Mouse (Mus musculus): Measurements from ENCODE around the gene Ptprf. TPM values are rescaled to one million over a fixed set of nuclear protein-coding genes. Genes with fewer than 3 reads are reported as not detected.
A peak's percentile ranks its signal among the peaks of the same experiment; 100 is the strongest.

Ptprf gene
- total RNA-seq, 2 experiments from 2014 or later, result 9.8 to 10.2 TPM

GRCm38 (mm10) chr4:118261291-118261690 lies 29.9 kb downstream of the Ptprf start:
- intact Hi-C loops (cut with DNase I), result no loop called here
- no peak for DNase-seq (ENCODE audit: low spot score)

DNA sequence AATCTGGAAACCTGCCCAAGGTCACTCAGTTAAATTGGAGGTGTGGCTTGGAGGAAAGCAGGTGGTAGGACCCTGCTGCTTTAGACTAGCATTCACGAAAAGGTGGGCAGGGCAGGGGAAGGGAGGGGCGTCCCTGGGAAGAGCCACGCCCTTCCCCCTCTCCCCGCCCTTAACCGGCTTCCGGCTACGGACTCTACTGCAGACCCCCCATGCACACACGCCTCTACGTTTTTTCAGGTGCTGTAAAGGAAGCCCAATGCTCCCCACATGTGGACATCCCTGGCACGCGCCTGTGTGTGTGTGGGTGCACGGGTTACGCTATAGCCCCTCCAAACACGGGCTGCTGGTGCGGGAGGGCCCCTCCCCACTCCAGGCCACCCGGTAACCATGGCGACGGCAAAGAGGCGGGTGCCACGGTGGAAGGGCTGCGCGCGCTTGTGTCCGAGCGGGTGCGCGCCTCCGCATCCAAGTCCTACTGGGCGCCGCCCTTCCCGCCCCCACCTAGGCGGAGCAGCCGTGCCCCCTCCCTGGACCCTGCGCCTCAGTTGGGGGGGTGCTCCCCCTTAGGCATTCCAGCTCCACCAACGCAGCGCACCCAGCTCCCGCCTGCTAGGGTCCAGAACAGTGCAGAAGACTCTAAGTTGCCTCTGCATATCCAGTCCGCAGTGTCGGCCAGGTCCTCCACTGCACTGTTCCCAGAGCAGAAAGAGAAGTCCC lies 30.5 kb downstream of the Ptprf start:
- intact Hi-C loops (cut with DNase I), result no loop called here
- peak; percentile 28 for DNase-seq (ENCODE audit: low spot score)

DNA sequence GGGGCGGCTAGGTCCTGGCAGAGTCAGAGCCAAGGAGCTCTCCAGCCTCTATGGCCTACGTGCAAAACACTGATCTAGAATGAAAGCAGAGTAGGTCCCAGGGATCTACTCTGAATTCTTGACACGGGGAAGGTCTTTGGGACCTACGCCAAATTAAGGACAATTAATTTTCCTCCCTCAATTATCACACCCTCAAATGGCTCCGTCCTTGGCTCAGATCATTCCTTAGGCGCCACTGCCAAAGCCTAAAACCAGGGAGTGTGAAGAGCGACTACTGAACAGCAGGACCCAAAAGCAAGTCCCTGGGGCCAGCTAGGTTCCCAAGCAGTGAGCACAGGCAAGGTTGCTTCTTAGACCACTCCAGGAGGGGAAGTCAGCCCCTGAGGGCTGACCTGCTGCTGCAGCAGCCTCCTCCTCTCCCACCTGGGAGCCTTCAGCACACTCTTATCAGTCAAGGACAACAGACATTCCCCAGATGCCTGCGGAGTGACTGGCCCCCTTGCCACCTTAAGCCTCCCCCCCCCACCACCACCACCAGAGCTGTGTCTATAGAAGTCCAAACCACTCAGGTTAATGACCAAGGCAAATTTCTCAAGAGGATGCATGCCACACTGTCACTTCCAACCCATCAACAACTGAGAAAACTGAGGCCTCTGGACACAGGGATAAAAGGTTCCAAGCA lies 31.3 kb downstream of the Ptprf start:
- intact Hi-C loops (cut with DNase I), result no loop called here
- no peak for DNase-seq (ENCODE audit: low spot score)

GRCm38 (mm10) chr4:118257977-118258376 lies 33.2 kb downstream of the Ptprf start:
- DNase-seq (ENCODE audit: low spot score), result no peak
- intact Hi-C loops (cut with DNase I), result no loop called here

- no peak for DNase-seq (ENCODE audit: low spot score)
- intact Hi-C loops (cut with DNase I), result no loop called here
These were observed 33.8 kb downstream of the Ptprf start for GRCm38 (mm10) chr4:118257416-118257815.

GRCm38 (mm10) chr4:118256217-118256616 lies 35.0 kb downstream of the Ptprf start:
- DNase-seq (ENCODE audit: low spot score), result no peak
- intact Hi-C loops (cut with DNase I), result no loop called here

GRCm38 (mm10) chr4:118254953-118255352 lies 36.3 kb downstream of the Ptprf start:
- DNase-seq (ENCODE audit: low spot score), result no peak
- intact Hi-C loops (cut with DNase I), result no loop called here

- DNase-seq (ENCODE audit: low spot score), result peak; percentile 27
These were observed 43.9 kb downstream of the Ptprf start for GRCm38 (mm10) chr4:118247323-118247722.

GRCm38 (mm10) chr4:118245847-118246246 lies 45.4 kb downstream of the Ptprf start:
- intact Hi-C loops (cut with DNase I), result no loop called here
- peak; percentile 29 for DNase-seq (ENCODE audit: low spot score)

More at GRCm38 (mm10) chr4:118247323-118247722, 43.9 kb downstream of the Ptprf start:
- intact Hi-C loops (cut with DNase I), result no loop called here

DNA sequence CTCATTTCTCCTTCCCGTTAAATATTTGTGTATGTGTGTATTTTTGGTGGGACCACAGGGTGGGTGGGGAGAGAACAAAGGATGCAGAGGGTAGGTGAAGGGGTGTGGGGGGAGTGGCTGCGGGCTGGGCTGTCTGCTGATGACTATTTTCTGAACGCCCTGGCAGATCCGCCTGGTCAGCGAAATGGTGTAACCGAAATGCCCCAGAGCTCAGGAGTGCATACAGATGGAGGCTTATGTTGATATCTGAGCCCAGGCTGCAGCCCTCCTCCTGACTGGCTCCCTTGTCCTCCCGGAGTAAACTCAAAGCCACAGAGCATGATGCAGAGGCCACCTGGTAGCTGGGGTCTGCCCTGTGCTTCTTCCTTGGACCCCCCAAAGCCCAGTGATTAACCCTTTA lies 47.4 kb downstream of the Ptprf start:
- intact Hi-C loops (cut with DNase I), result no loop called here
- no peak for DNase-seq (ENCODE audit: low spot score)

GRCm38 (mm10) chr4:118243298-118243697 lies 47.9 kb downstream of the Ptprf start:
- no peak for DNase-seq (ENCODE audit: low spot score)
- intact Hi-C loops (cut with DNase I), result no loop called here

- intact Hi-C loops (cut with DNase I), result no loop called here
- no peak for DNase-seq (ENCODE audit: low spot score)
These were observed 51.1 kb downstream of the Ptprf start for GRCm38 (mm10) chr4:118239960-118240689.

GRCm38 (mm10) chr4:118238666-118239065 lies 52.5 kb downstream of the Ptprf start:
- intact Hi-C loops (cut with DNase I), result no loop called here
- DNase-seq (ENCODE audit: low spot score), result no peak

- intact Hi-C loops (cut with DNase I), result no loop called here
- no peak for DNase-seq (ENCODE audit: low spot score)
These were observed 54.3 kb downstream of the Ptprf start for GRCm38 (mm10) chr4:118236871-118237270.

DNA sequence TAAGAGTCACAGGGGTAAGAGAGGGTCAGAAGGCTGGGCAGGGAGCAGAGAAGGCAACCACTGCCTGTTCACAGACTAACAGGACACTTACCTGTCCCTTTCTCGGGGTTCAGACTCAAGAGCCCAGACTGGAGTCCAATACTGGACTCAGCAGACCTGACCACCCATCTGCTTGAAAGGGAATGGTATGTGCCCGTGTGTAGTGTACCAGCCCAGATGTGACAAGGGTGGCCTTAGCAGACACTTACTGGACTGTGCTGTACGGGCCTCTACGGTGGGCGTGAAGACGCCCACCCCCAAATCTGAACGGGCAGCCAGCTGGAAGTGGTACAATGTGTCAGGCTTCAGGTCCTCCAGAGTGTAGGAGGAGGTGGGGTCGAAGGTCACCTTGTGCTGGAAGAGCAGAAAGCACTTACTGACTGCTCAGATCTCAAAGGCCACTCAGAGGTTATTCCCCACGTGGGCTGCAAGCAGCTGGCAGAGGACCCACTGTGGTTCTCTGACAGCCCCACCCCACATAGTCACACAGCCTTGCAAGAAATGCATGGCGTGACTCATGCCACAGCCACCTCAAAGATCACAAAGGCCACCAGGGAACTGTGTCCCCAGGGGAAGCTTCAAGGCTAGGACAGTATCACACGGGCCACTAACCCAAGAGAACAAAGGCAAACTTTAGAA lies 56.4 kb downstream of the Ptprf start:
- DNase-seq (ENCODE audit: low spot score), result no peak
- intact Hi-C loops (cut with DNase I), result no loop called here

- intact Hi-C loops (cut with DNase I), result no loop called here
- no peak for DNase-seq (ENCODE audit: low spot score)
These were observed 57.3 kb downstream of the Ptprf start for GRCm38 (mm10) chr4:118233886-118234285.

GRCm38 (mm10) chr4:118231861-118232260 lies 59.3 kb downstream of the Ptprf start:
- DNase-seq (ENCODE audit: low spot score), result no peak
- intact Hi-C loops (cut with DNase I), result no loop called here

DNA sequence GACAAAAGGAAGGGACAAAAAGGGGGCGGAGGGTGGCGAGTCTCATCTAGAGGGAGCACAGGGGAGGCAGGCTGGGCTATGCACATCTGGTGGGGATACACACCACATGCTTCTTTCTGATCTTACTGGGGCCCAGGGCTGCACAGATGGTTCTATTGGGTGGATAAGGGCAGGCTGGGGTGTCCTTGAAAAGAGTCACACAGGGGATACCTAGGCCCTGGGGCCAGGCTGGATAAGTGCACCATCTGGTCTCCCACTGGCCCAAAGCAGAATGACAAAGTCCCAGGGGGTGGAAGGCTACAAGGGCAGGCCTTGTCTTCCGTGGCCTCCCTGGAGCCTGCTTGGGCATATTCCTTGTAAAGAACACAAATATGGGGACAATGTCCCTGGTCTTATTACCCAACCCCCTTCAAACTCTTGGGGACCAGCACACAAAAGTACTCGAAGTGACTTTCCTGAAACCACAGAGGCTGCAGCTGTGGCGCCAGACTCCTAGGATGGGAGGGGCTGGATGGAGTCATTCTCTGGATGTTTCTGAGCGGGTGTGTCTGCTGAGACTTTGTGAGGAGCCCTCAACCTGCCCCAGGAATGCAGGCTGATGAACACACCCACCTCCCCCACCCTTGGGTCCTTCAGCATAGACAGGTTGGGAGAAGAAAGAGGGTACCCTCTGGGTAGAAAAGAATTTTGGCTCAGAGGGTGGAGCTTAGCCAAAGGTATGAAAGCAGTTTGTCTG lies 62.0 kb downstream of the Ptprf start:
- intact Hi-C loops (cut with DNase I), result no loop called here
- DNase-seq (ENCODE audit: low spot score), result no peak

GRCm38 (mm10) chr4:118227398-118227797 lies 63.8 kb downstream of the Ptprf start:
- DNase-seq (ENCODE audit: low spot score), result no peak
- intact Hi-C loops (cut with DNase I), result no loop called here

DNA sequence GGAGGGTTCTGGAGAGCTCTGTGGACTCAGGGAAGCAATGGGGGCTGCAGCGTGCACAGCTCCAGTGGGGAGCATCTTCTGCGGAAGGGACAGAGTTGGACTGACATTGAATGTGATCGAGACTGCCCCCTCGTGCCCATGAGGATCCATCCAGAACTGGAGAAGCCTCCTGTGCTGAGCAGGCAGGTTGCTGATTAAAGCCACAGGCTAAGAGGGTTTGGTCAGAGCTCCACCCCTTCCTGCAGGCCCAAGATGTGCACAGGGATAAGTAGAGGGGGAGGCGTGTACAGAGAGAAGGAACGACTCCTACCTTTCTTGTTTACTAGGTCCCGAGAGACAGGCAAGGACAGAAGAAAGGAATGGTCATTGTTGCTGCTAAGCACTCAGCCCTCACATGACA lies 69.9 kb downstream of the Ptprf start:
- intact Hi-C loops (cut with DNase I), result no loop called here
- DNase-seq (ENCODE audit: low spot score), result no peak
